In the genomic region with DNA sequence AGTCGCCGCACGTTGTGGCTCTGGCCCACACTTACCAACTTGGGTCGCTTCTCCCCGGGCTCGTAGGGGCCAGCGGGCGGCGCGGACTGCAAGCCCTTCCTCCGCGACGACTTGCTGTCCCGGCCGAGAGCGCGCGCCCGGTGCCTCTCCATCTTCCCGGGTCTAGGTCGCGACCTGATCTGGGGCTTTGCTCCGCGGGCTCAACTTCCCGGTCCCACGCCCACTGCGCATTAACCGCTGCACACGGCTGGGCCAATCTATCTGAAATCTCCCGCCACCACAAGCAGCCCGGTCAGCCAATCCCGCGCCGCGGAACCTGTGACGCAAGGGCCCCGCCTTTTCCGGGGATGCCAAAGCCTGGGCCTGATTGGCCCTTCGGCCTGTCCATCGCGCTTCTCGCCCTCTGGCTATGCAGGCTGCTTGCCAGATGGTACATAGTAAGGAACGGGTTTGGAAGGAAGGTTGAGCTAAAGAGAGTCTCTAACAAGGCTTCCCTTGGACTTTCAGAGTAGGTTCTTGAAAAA, we compare ENCODE assay signal across 8 mouse cellular contexts. TPM values are rescaled to one million over a fixed set of nuclear protein-coding genes. Genes with fewer than 3 reads are reported as not detected.
DNase-seq lines count a peak whose midpoint lies in the region; ATAC-seq and TF ChIP-seq lines count a peak whose summit lies in the region.

Gene Diaph3, minus strand, starts transcription at position 273 of the 524 bp plus-strand sequence.

- H3K27ac ChIP-seq in heart, embryonic 12.5 days (ENCODE audit: poor library complexity, severe bottlenecking) = peak within 1 kb of the TSS; percentile 63
- H3K27ac ChIP-seq in kidney, postnatal 0 days = no peak within 1 kb of the TSS
- peak within 1 kb of the TSS; percentile 56; the same call in 1 of the 2 replicates for H3K27ac ChIP-seq in liver, embryonic 11.5 days (ENCODE audit: low read depth, low read length)
- H3K27ac ChIP-seq in stomach, embryonic 14.5 days (ENCODE audit: low read length) = peak within 1 kb of the TSS; percentile 29; the same call in 1 of the 2 replicates

- H3K4me1 ChIP-seq in heart, embryonic 12.5 days (replicated peaks) = peaks cover 4% of the 10 kb centered on the region; the same call in 1 of the 2 replicates
- no peaks in the 10 kb centered on the region for H3K4me1 ChIP-seq in kidney, postnatal 0 days (replicated peaks; ENCODE audit: insufficient read depth, low read length)
- H3K4me1 ChIP-seq in liver, embryonic 11.5 days (replicated peaks; ENCODE audit: control insufficient read depth, insufficient read depth, low read length) = no peaks in the 10 kb centered on the region; the same call in 1 of the 2 replicates
- H3K4me1 ChIP-seq in stomach, embryonic 14.5 days (ENCODE audit: control insufficient read depth, insufficient read depth, low read length) = 0 out of 2 replicates have a peak, but pooled peaks cover 3% of the 10 kb centered on the region

- ATAC-seq in erythroid progenitor cell, adult 5-6 weeks (replicated peaks; ENCODE audit: low FRiP score, poor library complexity, severe bottlenecking) = peak; percentile 98
- ATAC-seq in heart, embryonic 12.5 days (ENCODE audit: insufficient number of reproducible peaks, low FRiP score) = peak; percentile 99
- ATAC-seq in kidney, postnatal 0 days (replicated peaks; ENCODE audit: low FRiP score, low read depth) = peak; percentile 100
- peak; percentile 100 for ATAC-seq in liver, embryonic 11.5 days (replicated peaks; ENCODE audit: low FRiP score)
- ATAC-seq in stomach, embryonic 14.5 days (ENCODE audit: insufficient number of reproducible peaks, insufficient read depth, low FRiP score, low read depth) = peak; percentile 100

- DNase-seq in CD4-positive helper T cell, adult 2 months (ENCODE audit: low read depth, low spot score) = peak; percentile 97
- DNase-seq in brain, embryonic 18.5 days (ENCODE audit: low read depth, low spot score) = peak; percentile 90
- DNase-seq in kidney, postnatal 0 days (ENCODE audit: low spot score) = peak; percentile 96
- DNase-seq in liver, embryonic 11.5 days (ENCODE audit: low spot score) = peak; percentile 98
- peak; percentile 97 for DNase-seq in naive thymus-derived CD4-positive, alpha-beta T cell, adult 2 months (ENCODE audit: low read depth)

- peak within 1 kb of the TSS; percentile 78 for H3K4me2 ChIP-seq in heart, embryonic 12.5 days
- H3K4me2 ChIP-seq in kidney, postnatal 0 days (ENCODE audit: low read length) = peak within 1 kb of the TSS; percentile 85
- peak within 1 kb of the TSS; percentile 76 for H3K4me2 ChIP-seq in liver, embryonic 11.5 days
- peak within 1 kb of the TSS; percentile 72 for H3K4me2 ChIP-seq in stomach, embryonic 14.5 days (replicated peaks; ENCODE audit: low read depth, low read length)

- H3K9me3 ChIP-seq in heart, embryonic 12.5 days (replicated peaks) = no peaks in the 10 kb centered on the region
- no peaks in the 10 kb centered on the region for H3K9me3 ChIP-seq in kidney, postnatal 0 days (replicated peaks; ENCODE audit: low read length)
- no peaks in the 10 kb centered on the region for H3K9me3 ChIP-seq in liver, embryonic 11.5 days (ENCODE audit: control insufficient read depth, low read length)
- H3K9me3 ChIP-seq in stomach, embryonic 14.5 days (ENCODE audit: control insufficient read depth, low read depth, low read length) = no peaks in the 10 kb centered on the region

- WGBS in heart, embryonic 12.5 days = under 1% methylated on average over 43 of the region's 43 CpGs
- under 1% methylated on average over 41 of the region's 43 CpGs for WGBS in kidney, postnatal 0 days
- under 1% methylated on average over 43 of the region's 43 CpGs for WGBS in liver, embryonic 11.5 days
- under 1% methylated on average over 43 of the region's 43 CpGs for WGBS in stomach, embryonic 14.5 days

- H3K36me3 ChIP-seq in heart, embryonic 12.5 days = no peaks in the 10 kb centered on the region
- H3K36me3 ChIP-seq in kidney, postnatal 0 days (ENCODE audit: insufficient read depth, low read length) = no peaks in the 10 kb centered on the region
- H3K36me3 ChIP-seq in liver, embryonic 11.5 days (ENCODE audit: control insufficient read depth, insufficient read depth, low read length) = no peaks in the 10 kb centered on the region; the same call in 1 of the 2 replicates
- H3K36me3 ChIP-seq in stomach, embryonic 14.5 days (ENCODE audit: control insufficient read depth, insufficient read depth, low read length) = no peaks in the 10 kb centered on the region

- no peaks in the 10 kb centered on the region for H3K27me3 ChIP-seq in heart, embryonic 12.5 days (replicated peaks)
- H3K27me3 ChIP-seq in kidney, postnatal 0 days (ENCODE audit: insufficient read depth, low read length) = no peaks in the 10 kb centered on the region
- no peaks in the 10 kb centered on the region for H3K27me3 ChIP-seq in liver, embryonic 11.5 days (replicated peaks; ENCODE audit: control insufficient read depth, insufficient read depth, low read length)
- H3K27me3 ChIP-seq in stomach, embryonic 14.5 days (ENCODE audit: control insufficient read depth, insufficient read depth, low read length) = no peaks in the 10 kb centered on the region

- H3K9ac ChIP-seq in heart, embryonic 12.5 days = peak within 1 kb of the TSS; percentile 76
- peak within 1 kb of the TSS; percentile 60 for H3K9ac ChIP-seq in kidney, postnatal 0 days (ENCODE audit: low read depth, low read length)
- H3K9ac ChIP-seq in liver, embryonic 11.5 days (ENCODE audit: low read depth, low read length) = peak within 1 kb of the TSS; percentile 89
- peak within 1 kb of the TSS; percentile 53 for H3K9ac ChIP-seq in stomach, embryonic 14.5 days (replicated peaks; ENCODE audit: low read depth, low read length)

- H3K4me3 ChIP-seq in heart, embryonic 12.5 days = peak within 1 kb of the TSS; percentile 80
- peak within 1 kb of the TSS; percentile 76 for H3K4me3 ChIP-seq in kidney, postnatal 0 days (replicated peaks; ENCODE audit: low read depth, low read length)
- H3K4me3 ChIP-seq in liver, embryonic 11.5 days (ENCODE audit: low read depth, low read length) = peak within 1 kb of the TSS; percentile 84
- H3K4me3 ChIP-seq in stomach, embryonic 14.5 days (ENCODE audit: low read depth, low read length) = peak within 1 kb of the TSS; percentile 71

- no peak for TF ChIP-seq CTCF in kidney, postnatal 0 days (IDR thresholded peaks at IDR 0.05; ENCODE audit: low read depth)

RNA-seq across cellular contexts. Expression of gene Diaph3, which starts in this region (rescaled TPM):
- total RNA-seq in erythroid progenitor cell, adult 5-6 weeks (2015; ENCODE audit: low replicate concordance) = 315 and 370 TPM in 2 replicates
- total RNA-seq in erythroid progenitor cell, adult 5-6 weeks (2017; ENCODE audit: low replicate concordance) = 483 and 621 TPM in 2 replicates
- polyA plus RNA-seq in heart, embryonic 12.5 days (2016; fragmentation: Nextera tagmentation; extraction: Ambion mirVana) = 16.5 and 17.8 TPM in 2 replicates
- 2.9 and 3.1 TPM in 2 replicates for polyA plus RNA-seq in kidney, postnatal 0 days (2015; fragmentation: Nextera tagmentation; extraction: Ambion mirVana)
- polyA plus RNA-seq in liver, embryonic 11.5 days (2014; fragmentation: Nextera tagmentation; extraction: Ambion mirVana) = 18.5 and 22.9 TPM in 2 replicates
- 23.4 and 25.7 TPM in 2 replicates for polyA plus RNA-seq in stomach, embryonic 14.5 days (2014; fragmentation: Nextera tagmentation; extraction: Ambion mirVana)
